Mouse (Mus musculus): ENCODE data around the gene Sash1. TPM values are rescaled to one million over a fixed set of nuclear protein-coding genes. Genes with fewer than 3 reads are reported as not detected.

Sash1 gene
- polyA plus RNA-seq, 1 experiment = 14.4 TPM

DNA sequence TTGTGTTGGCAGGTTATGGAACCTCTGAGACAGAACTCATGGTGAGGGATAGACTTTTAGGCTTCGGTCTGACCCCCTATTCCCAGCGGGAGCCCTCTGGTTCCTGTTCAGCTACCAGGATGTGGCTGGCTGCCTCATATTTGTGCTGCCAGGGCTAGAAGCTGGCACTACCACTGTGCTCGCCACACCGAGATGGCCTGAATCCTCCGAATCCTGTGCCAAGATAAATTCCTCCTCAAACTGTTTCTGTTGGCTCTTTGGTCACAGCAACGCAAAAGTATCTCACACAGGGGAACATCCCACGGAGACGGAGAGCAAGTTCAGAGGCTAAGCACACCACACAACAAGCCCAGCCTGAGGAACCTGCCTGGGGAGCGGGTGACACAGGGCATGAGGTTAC, 78.3 kb downstream of the Sash1 start:
- Histone ChIP-seq H3K4me1 (ENCODE audit: control insufficient read depth, insufficient read depth, low read length) (no peaks in the 10 kb centered on the region), H3K36me3 (ENCODE audit: control insufficient read depth, insufficient read depth, low read length, poor library complexity, severe bottlenecking) (no peaks in the 10 kb centered on the region), H3K27me3 (ENCODE audit: control insufficient read depth, insufficient read depth, low read length, poor library complexity, severe bottlenecking) (no peaks in the 10 kb centered on the region), H3K9me3 (replicated peaks; ENCODE audit: control insufficient read depth, insufficient read depth, low read length, poor library complexity, severe bottlenecking) (no peaks in the 10 kb centered on the region), H3K4me3 (ENCODE audit: low read depth, low read length) (no peak overlapping the region), H3K9ac (ENCODE audit: low read depth, poor library complexity, severe bottlenecking) (no peak overlapping the region), H3K27ac (ENCODE audit: insufficient read depth, low read length) (no peak overlapping the region)
- no peak for TF ChIP-seq EP300 (IDR thresholded peaks at IDR 0.05; ENCODE audit: insufficient read depth, low read depth, low read length)
- no peak for TF ChIP-seq POLR2A (IDR thresholded peaks at IDR 0.05; ENCODE audit: insufficient read depth, low read length)
- TF ChIP-seq CTCF (IDR thresholded peaks at IDR 0.05; ENCODE audit: low read depth, low read length) = no peak

DNA sequence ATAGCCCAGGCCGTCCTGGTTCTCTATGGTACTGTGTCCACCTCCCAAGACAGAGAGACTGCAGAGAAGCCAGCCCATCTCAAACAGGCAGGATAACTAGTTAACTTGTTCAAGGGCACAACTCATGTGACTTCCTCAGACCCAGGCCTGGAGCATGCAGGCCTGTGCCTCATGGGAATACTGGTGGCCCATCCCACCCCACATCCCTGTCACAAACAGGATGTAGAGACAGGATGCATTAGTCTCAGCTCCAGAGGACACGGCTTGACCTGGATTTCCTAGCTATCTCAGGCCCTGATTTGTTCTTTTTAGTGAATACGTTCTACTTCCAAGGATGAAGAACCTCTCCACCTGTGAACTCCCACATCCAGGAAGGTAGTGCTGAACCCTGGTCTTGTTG, 80.5 kb downstream of the Sash1 start:
- no peak overlapping the region for H3K27ac ChIP-seq (ENCODE audit: insufficient read depth, low read length)
- no peak overlapping the region for H3K4me3 ChIP-seq (ENCODE audit: low read depth, low read length)
- no peaks in the 10 kb centered on the region for H3K36me3 ChIP-seq (ENCODE audit: control insufficient read depth, insufficient read depth, low read length, poor library complexity, severe bottlenecking)
- H3K27me3 ChIP-seq (ENCODE audit: control insufficient read depth, insufficient read depth, low read length, poor library complexity, severe bottlenecking) = no peaks in the 10 kb centered on the region
- H3K9me3 ChIP-seq (replicated peaks; ENCODE audit: control insufficient read depth, insufficient read depth, low read length, poor library complexity, severe bottlenecking) = no peaks in the 10 kb centered on the region
- no peak overlapping the region for H3K9ac ChIP-seq (ENCODE audit: low read depth, poor library complexity, severe bottlenecking)
- peaks cover 2% of the 10 kb centered on the region for H3K4me1 ChIP-seq (ENCODE audit: control insufficient read depth, insufficient read depth, low read length)
- no peak for TF ChIP-seq CTCF (IDR thresholded peaks at IDR 0.05; ENCODE audit: low read depth, low read length)
- no peak for TF ChIP-seq EP300 (IDR thresholded peaks at IDR 0.05; ENCODE audit: insufficient read depth, low read depth, low read length)
- no peak for TF ChIP-seq POLR2A (IDR thresholded peaks at IDR 0.05; ENCODE audit: insufficient read depth, low read length)

DNA sequence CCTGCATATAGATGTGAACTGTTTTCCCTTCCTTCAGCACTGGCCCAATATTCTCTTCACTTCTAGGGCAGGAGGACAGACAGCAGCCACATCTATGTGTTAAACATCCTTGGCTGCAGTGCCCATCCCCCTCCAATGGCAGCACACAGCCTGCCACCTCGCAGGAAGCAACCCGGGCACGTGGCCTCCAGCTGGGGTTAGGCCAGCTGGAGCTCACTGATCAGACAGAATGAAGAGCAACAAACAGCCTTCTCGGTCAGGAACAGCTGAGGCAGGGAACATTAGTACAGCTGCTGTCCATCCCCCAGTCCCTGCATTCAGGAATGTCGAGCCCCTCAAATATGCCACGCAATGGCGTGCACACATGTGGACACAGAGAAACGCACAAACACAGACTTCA, 81.6 kb downstream of the Sash1 start:
- Histone ChIP-seq H3K36me3 (ENCODE audit: control insufficient read depth, insufficient read depth, low read length, poor library complexity, severe bottlenecking) (no peaks in the 10 kb centered on the region), H3K9me3 (replicated peaks; ENCODE audit: control insufficient read depth, insufficient read depth, low read length, poor library complexity, severe bottlenecking) (no peaks in the 10 kb centered on the region), H3K9ac (ENCODE audit: low read depth, poor library complexity, severe bottlenecking) (no peak overlapping the region), H3K4me3 (ENCODE audit: low read depth, low read length) (no peak overlapping the region), H3K27me3 (ENCODE audit: control insufficient read depth, insufficient read depth, low read length, poor library complexity, severe bottlenecking) (no peaks in the 10 kb centered on the region), H3K4me1 (ENCODE audit: control insufficient read depth, insufficient read depth, low read length) (peaks cover 2% of the 10 kb centered on the region), H3K27ac (ENCODE audit: insufficient read depth, low read length) (no peak overlapping the region)
- TF ChIP-seq POLR2A (IDR thresholded peaks at IDR 0.05; ENCODE audit: insufficient read depth, low read length) = no peak
- TF ChIP-seq CTCF (IDR thresholded peaks at IDR 0.05; ENCODE audit: low read depth, low read length) = no peak
- TF ChIP-seq EP300 (IDR thresholded peaks at IDR 0.05; ENCODE audit: insufficient read depth, low read depth, low read length) = no peak

DNA sequence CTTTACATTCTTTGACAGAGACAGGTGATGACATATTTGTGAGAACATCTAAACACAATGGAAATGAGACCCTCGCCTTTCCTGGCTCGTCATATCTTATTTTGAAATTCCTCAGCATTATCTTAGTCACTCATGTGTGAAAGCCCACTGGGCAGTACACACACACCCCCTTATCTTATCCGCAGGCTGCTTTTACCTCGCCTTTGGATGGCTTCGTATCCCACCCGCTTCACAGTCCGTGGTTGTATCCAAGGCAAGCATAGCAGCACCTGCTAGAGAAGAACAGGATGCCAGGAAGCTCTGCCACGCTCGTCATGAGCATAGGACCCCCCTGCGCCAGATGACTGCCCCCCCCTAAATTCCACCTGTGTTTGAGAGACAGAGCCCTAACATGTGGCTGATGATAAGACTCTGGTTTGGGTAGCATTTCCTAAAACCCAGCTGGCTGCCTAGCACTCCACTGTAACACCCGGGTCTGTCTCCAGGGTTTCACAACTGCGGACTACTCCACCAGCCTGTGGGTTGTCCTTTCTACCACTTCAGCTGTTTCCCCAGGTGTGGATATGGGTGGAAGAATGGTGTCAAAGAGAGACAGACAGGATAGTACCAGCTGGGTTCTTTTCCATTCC, 84.0 kb downstream of the Sash1 start:
- no peaks in the 10 kb centered on the region for H3K27me3 ChIP-seq (ENCODE audit: control insufficient read depth, insufficient read depth, low read length, poor library complexity, severe bottlenecking)
- no peak overlapping the region for H3K27ac ChIP-seq (ENCODE audit: insufficient read depth, low read length)
- no peaks in the 10 kb centered on the region for H3K9me3 ChIP-seq (replicated peaks; ENCODE audit: control insufficient read depth, insufficient read depth, low read length, poor library complexity, severe bottlenecking)
- H3K36me3 ChIP-seq (ENCODE audit: control insufficient read depth, insufficient read depth, low read length, poor library complexity, severe bottlenecking) = no peaks in the 10 kb centered on the region
- H3K9ac ChIP-seq (ENCODE audit: low read depth, poor library complexity, severe bottlenecking) = no peak overlapping the region
- TF ChIP-seq CTCF (IDR thresholded peaks at IDR 0.05; ENCODE audit: low read depth, low read length) (no peak), EP300 (IDR thresholded peaks at IDR 0.05; ENCODE audit: insufficient read depth, low read depth, low read length) (no peak), POLR2A (IDR thresholded peaks at IDR 0.05; ENCODE audit: insufficient read depth, low read length) (no peak)
- H3K4me1 ChIP-seq (ENCODE audit: control insufficient read depth, insufficient read depth, low read length) = peaks cover 2% of the 10 kb centered on the region
- no peak overlapping the region for H3K4me3 ChIP-seq (ENCODE audit: low read depth, low read length)

DNA sequence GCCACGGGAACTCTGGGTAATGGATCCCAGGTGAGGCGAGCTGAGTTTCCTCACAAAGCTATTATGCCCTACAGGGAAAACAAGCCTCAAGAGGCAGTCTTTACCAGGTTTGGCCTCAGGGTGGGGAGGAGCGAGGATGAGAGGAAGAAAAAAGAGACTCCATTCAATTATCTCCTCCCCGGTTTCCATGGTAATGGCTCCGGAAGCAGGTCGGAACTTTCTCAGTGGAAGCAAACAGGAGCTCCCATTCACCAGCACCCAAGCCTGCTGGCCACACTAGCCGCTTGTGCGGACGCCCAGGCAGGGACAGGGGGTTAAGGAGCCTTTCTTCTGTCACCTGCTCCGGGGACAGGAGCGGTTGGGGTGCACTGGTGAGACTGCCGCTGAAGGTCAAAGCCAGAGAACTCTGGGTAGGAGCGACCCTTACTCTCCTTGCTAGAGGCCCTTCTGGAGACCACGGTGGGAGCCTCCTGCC, 84.7 kb downstream of the Sash1 start:
- TF ChIP-seq CTCF (IDR thresholded peaks at IDR 0.05; ENCODE audit: low read depth, low read length) = no peak
- TF ChIP-seq EP300 (IDR thresholded peaks at IDR 0.05; ENCODE audit: insufficient read depth, low read depth, low read length) = peak; percentile 50; the same call in 1 of the 2 replicates
- TF ChIP-seq POLR2A (IDR thresholded peaks at IDR 0.05; ENCODE audit: insufficient read depth, low read length) = no peak
- no peak overlapping the region for H3K9ac ChIP-seq (ENCODE audit: low read depth, poor library complexity, severe bottlenecking)
- H3K36me3 ChIP-seq (ENCODE audit: control insufficient read depth, insufficient read depth, low read length, poor library complexity, severe bottlenecking) = no peaks in the 10 kb centered on the region
- H3K27me3 ChIP-seq (ENCODE audit: control insufficient read depth, insufficient read depth, low read length, poor library complexity, severe bottlenecking) = no peaks in the 10 kb centered on the region
- H3K9me3 ChIP-seq (replicated peaks; ENCODE audit: control insufficient read depth, insufficient read depth, low read length, poor library complexity, severe bottlenecking) = no peaks in the 10 kb centered on the region
- H3K4me3 ChIP-seq (ENCODE audit: low read depth, low read length) = peak overlapping the region; percentile 22
- peak overlapping the region; percentile 25; the same call in 1 of the 2 replicates for H3K27ac ChIP-seq (ENCODE audit: insufficient read depth, low read length)
- peaks cover 2% of the 10 kb centered on the region for H3K4me1 ChIP-seq (ENCODE audit: control insufficient read depth, insufficient read depth, low read length)

DNA sequence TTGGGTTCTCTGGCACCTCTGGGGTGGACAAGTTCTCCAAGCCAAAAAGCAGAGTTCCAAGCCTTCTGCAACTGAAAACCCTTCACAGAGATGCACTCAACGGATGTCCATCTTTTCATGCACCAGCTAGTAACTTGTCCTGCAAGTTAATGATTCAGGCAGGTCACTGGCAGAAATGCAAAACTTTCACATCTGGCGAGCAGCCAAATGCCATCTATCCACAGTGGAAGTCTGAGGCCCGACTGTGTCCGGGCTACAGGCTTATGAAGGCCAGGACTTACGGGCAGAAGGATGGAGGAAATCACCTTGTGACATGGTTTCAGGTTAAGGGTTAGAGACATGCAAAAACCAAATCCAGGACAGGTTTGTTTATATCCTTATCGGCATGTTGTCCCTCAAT, 88.0 kb downstream of the Sash1 start:
- Histone ChIP-seq H3K9ac (ENCODE audit: low read depth, poor library complexity, severe bottlenecking) (no peak overlapping the region), H3K36me3 (ENCODE audit: control insufficient read depth, insufficient read depth, low read length, poor library complexity, severe bottlenecking) (no peaks in the 10 kb centered on the region), H3K27ac (ENCODE audit: insufficient read depth, low read length) (no peak overlapping the region), H3K27me3 (ENCODE audit: control insufficient read depth, insufficient read depth, low read length, poor library complexity, severe bottlenecking) (no peaks in the 10 kb centered on the region), H3K4me3 (ENCODE audit: low read depth, low read length) (no peak overlapping the region), H3K9me3 (replicated peaks; ENCODE audit: control insufficient read depth, insufficient read depth, low read length, poor library complexity, severe bottlenecking) (no peaks in the 10 kb centered on the region), H3K4me1 (ENCODE audit: control insufficient read depth, insufficient read depth, low read length) (peaks cover 2% of the 10 kb centered on the region)
- TF ChIP-seq EP300 (IDR thresholded peaks at IDR 0.05; ENCODE audit: insufficient read depth, low read depth, low read length) = no peak
- TF ChIP-seq POLR2A (IDR thresholded peaks at IDR 0.05; ENCODE audit: insufficient read depth, low read length) = no peak
- no peak for TF ChIP-seq CTCF (IDR thresholded peaks at IDR 0.05; ENCODE audit: low read depth, low read length)

Measured in ES-Bruce4 (cell line).